Comparison of ENCODE assay signal across 34 mouse cellular contexts in genomic region chr13:91880256-91880655, GRCm38 (mm10). TPM values are rescaled to one million over a fixed set of nuclear protein-coding genes. Genes with fewer than 3 reads are reported as not detected.
"Had no signal": no experiment of that assay in that cellular context is flagged by ENCODE, and none has a peak within 500 bp of the region (broad histone marks: within the 10 kb centered on the region; RNA-seq: fewer than 3 reads in every experiment).

No protein-coding gene starts in this region.

- H3K4me1 ChIP-seq: embryonic facial prominence, embryonic 10.5 days; embryonic facial prominence, embryonic 12.5 days; forebrain, embryonic 10.5 days; forebrain, embryonic 12.5 days; forebrain, embryonic 13.5 days; forebrain, embryonic 15.5 days had no signal

- H3K9me3 ChIP-seq: embryonic facial prominence, embryonic 10.5 days; embryonic facial prominence, embryonic 12.5 days; embryonic facial prominence, embryonic 13.5 days; embryonic facial prominence, embryonic 15.5 days; forebrain, embryonic 10.5 days; forebrain, embryonic 12.5 days; forebrain, embryonic 13.5 days; forebrain, embryonic 15.5 days; heart, embryonic 10.5 days had no signal

- H3K4me2 ChIP-seq: embryonic facial prominence, embryonic 12.5 days; embryonic facial prominence, embryonic 13.5 days; embryonic facial prominence, embryonic 15.5 days; forebrain, embryonic 12.5 days; forebrain, embryonic 13.5 days; forebrain, embryonic 15.5 days; heart, embryonic 11.5 days had no signal

- H3K27me3 ChIP-seq: embryonic facial prominence, embryonic 12.5 days; embryonic facial prominence, embryonic 13.5 days; embryonic facial prominence, embryonic 15.5 days; forebrain, embryonic 12.5 days; forebrain, embryonic 13.5 days; forebrain, embryonic 15.5 days had no signal

- H3K4me3 ChIP-seq: embryonic facial prominence, embryonic 10.5 days; embryonic facial prominence, embryonic 12.5 days; embryonic facial prominence, embryonic 13.5 days; embryonic facial prominence, embryonic 15.5 days; erythroblast, embryonic 14.5 days; forebrain, embryonic 10.5 days; forebrain, embryonic 12.5 days; forebrain, embryonic 13.5 days; forebrain, embryonic 15.5 days; heart, adult 2 months; heart, embryonic 10.5 days had no signal

- ATAC-seq: forebrain, embryonic 13.5 days; forebrain, embryonic 14.5 days; forebrain, embryonic 15.5 days; forebrain, embryonic 16.5 days; forebrain, postnatal 0 days had no signal

- H3K36me3 ChIP-seq: embryonic facial prominence, embryonic 10.5 days; embryonic facial prominence, embryonic 12.5 days; embryonic facial prominence, embryonic 13.5 days; embryonic facial prominence, embryonic 15.5 days; forebrain, embryonic 10.5 days; forebrain, embryonic 12.5 days; forebrain, embryonic 15.5 days; heart, embryonic 10.5 days had no signal

- H3K9ac ChIP-seq: embryonic facial prominence, embryonic 12.5 days; embryonic facial prominence, embryonic 13.5 days; embryonic facial prominence, embryonic 15.5 days; forebrain, embryonic 12.5 days; forebrain, embryonic 13.5 days; forebrain, embryonic 15.5 days; forebrain, postnatal 0 days had no signal

- H3K27ac ChIP-seq: embryonic facial prominence, embryonic 10.5 days; embryonic facial prominence, embryonic 12.5 days; embryonic facial prominence, embryonic 13.5 days; embryonic facial prominence, embryonic 15.5 days; forebrain, embryonic 10.5 days; forebrain, embryonic 12.5 days; forebrain, embryonic 13.5 days; forebrain, embryonic 15.5 days; heart, adult 2 months; heart, embryonic 10.5 days had no signal

- DNase-seq: cerebellum, adult 2 months; cerebellum, adult 8-10 months; cerebellum, adult 9-10 months; cerebellum, adult 9-11 months; cerebellum, postnatal 10 days; cerebellum, postnatal 14 days; cerebellum, postnatal 25 days; cerebellum, postnatal 36 days; embryo, embryonic 11 days; forebrain, postnatal 0 days; gastrocnemius, postnatal 10 days; gastrocnemius, postnatal 14 days; gastrocnemius, postnatal 25 days; gastrocnemius, postnatal 36 days; heart, adult 18-20 months; heart, adult 2 months had no signal

RNA-seq across cellular contexts. Expression of gene Ckmt2, which starts 3.6 kb away (rescaled TPM):
- total RNA-seq: common myeloid progenitor, adult 5-6 weeks; granulocyte monocyte progenitor cell, adult 5-6 weeks had no signal
- polyA plus RNA-seq: cerebellum, adult 2 months; cortical plate, adult 2 months; embryonic facial prominence, embryonic 10.5 days; embryonic facial prominence, embryonic 11.5 days; embryonic facial prominence, embryonic 12.5 days; embryonic facial prominence, embryonic 13.5 days; erythroblast, embryonic 14.5 days; forebrain, embryonic 10.5 days; forebrain, embryonic 11.5 days; forebrain, embryonic 12.5 days; forebrain, embryonic 13.5 days; forebrain, embryonic 14.5 days; forebrain, embryonic 15.5 days; forebrain, embryonic 16.5 days; forebrain, postnatal 0 days had no signal
